Mouse (Mus musculus) neural tube, embryonic 13.5 days (tissue): ENCODE data around the gene Tgfbr1. TPM values are rescaled to one million over a fixed set of nuclear protein-coding genes. Genes with fewer than 3 reads are reported as not detected.

Source experiments
- polyA plus RNA-seq: library from polyadenylated mRNA; unstranded; fragments of >200 nt; fragmentation: Nextera tagmentation; extraction: Ambion mirVana; gene quantifications from 2 replicates; pipeline ENCODE4 v1.2.1, GENCODE M21; 2015

Tgfbr1 gene
- polyA plus RNA-seq, 1 experiment from 2014 or later, result 42.6 TPM

Other genes starting within 250 kb of the Tgfbr1 start
- 5.2 and 5.9 TPM in 2 replicates for gene Col15a1, start 145.1 kb upstream of the Tgfbr1 start, polyA plus RNA-seq
- gene Alg2, start 121.1 kb downstream of the Tgfbr1 start, polyA plus RNA-seq, result 285 and 310 TPM in 2 replicates
- gene Sec61b, start 121.4 kb downstream of the Tgfbr1 start, polyA plus RNA-seq, result 253 and 291 TPM in 2 replicates